Mouse (Mus musculus) neural tube, embryonic 11.5 days (tissue): ENCODE data around the gene Olfr780. TPM values are rescaled to one million over a fixed set of nuclear protein-coding genes. Genes with fewer than 3 reads are reported as not detected.
"Not testable (repeated sequence)": the region's sequence is repeated elsewhere in the genome, so short reads cannot be mapped to it uniquely, and the experiment has no call there.

ENCODE experiments used
- ATAC-seq: fragments of 200-750 bp; cut with Nextera tagmentation; 2 replicates; pipeline ENCODE4 v1.8.0; 2017; ENCODE audit warnings: moderate number of reproducible peaks, mild to moderate bottlenecking, moderate TSS enrichment, moderate library complexity; ENCODE audit not compliant: insufficient read depth, low FRiP score, low TSS enrichment
- DNase-seq: peaks from one replicate; pipeline ENCODE4 v3.0.0-alpha.2; 2015; ENCODE audit warnings: low spot score
- H3K27ac ChIP-seq: fragments of 300-500 bp; sonication (generic); 2 replicates; pipeline ENCODE4 v1.5.1; 2014; ENCODE audit warnings: low read depth, mild to moderate bottlenecking, low read length
- H3K27me3 ChIP-seq: fragments of 300-500 bp; sonication (generic); 2 replicates; pipeline ENCODE4 v1.6.1; 2014; ENCODE audit warnings: mild to moderate bottlenecking, low read length, mixed read lengths; ENCODE audit not compliant: control insufficient read depth, insufficient read depth
- H3K36me3 ChIP-seq: fragments of 300-500 bp; sonication (generic); 2 replicates; pipeline ENCODE4 v1.6.1; 2014; ENCODE audit warnings: mild to moderate bottlenecking, low read length, moderate library complexity, mixed read lengths; ENCODE audit not compliant: control insufficient read depth, insufficient read depth
- H3K4me1 ChIP-seq: fragments of 300-500 bp; sonication (generic); 2 replicates; pipeline ENCODE4 v1.6.1; 2014; ENCODE audit warnings: low read length, mixed read lengths; ENCODE audit not compliant: control insufficient read depth, insufficient read depth
- H3K4me2 ChIP-seq: fragments of 300-500 bp; sonication (generic); 2 replicates; pipeline ENCODE4 v1.6.1; 2014; ENCODE audit warnings: low read depth, mild to moderate bottlenecking, moderate library complexity
- H3K4me3 ChIP-seq: fragments of 300-500 bp; sonication (generic); 2 replicates; pipeline ENCODE4 v1.5.1; 2014; ENCODE audit warnings: low read depth, low read length
- H3K9ac ChIP-seq: fragments of 300-500 bp; sonication (generic); 2 replicates; pipeline ENCODE4 v1.6.1; 2014; ENCODE audit warnings: mild to moderate bottlenecking, low read length
- H3K9me3 ChIP-seq: fragments of 300-500 bp; sonication (generic); 2 replicates; pipeline ENCODE4 v1.6.1; 2016; ENCODE audit warnings: low read length; ENCODE audit not compliant: control insufficient read depth
- WGBS: fragments of 180-500 bp; shearing (Covaris S2); extraction: QIAGEN DNeasy Blood & Tissue Kit; methylation state at CpG from one replicate; pipeline ENCODE4 v1.1.7; 2014; 5-methylcytosine and 5-hydroxymethylcytosine counted together
- polyA plus RNA-seq: library from polyadenylated mRNA; unstranded; fragments of >200 nt; fragmentation: Nextera tagmentation; extraction: Ambion mirVana; gene quantifications from 2 replicates; pipeline ENCODE4 v1.2.1, GENCODE M21; 2014

Olfr780 gene
- not detected in 2 replicates for polyA plus RNA-seq

DNA sequence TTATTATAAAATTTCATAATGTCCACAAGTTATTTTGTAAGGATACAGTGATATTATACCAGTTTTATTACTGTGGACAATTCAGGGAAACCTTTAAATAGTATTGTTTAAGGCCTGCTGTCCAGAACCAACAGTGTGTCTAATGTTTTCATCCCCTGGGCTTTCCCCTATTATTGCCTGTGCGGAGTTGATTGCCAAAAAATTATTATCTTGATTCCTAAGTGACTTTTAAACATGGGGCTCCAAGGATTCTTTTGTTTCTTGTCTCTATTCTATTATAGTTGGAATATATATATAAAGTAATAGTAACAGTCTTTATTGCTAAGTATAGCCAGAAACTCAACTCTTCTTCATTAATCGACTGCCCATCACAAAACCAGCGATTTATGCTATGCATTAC, at the start of gene Olfr780:
Gene Olfr780, plus strand, starts transcription at position 301 of the 400 bp plus-strand sequence.
- Histone ChIP-seq H3K4me3 (no peak within 1 kb of the TSS), H3K36me3 (no peaks in the 10 kb centered on the region), H3K4me2 (no peak within 1 kb of the TSS), H3K27ac (no peak within 1 kb of the TSS), H3K4me1 (no peaks in the 10 kb centered on the region), H3K27me3 (no peaks in the 10 kb centered on the region), H3K9ac (no peak within 1 kb of the TSS), H3K9me3 (no peaks in the 10 kb centered on the region)
- ATAC-seq = no peak
- WGBS = 87% methylated on average over 3 of the region's 3 CpGs
- DNase-seq = no peak

DNA sequence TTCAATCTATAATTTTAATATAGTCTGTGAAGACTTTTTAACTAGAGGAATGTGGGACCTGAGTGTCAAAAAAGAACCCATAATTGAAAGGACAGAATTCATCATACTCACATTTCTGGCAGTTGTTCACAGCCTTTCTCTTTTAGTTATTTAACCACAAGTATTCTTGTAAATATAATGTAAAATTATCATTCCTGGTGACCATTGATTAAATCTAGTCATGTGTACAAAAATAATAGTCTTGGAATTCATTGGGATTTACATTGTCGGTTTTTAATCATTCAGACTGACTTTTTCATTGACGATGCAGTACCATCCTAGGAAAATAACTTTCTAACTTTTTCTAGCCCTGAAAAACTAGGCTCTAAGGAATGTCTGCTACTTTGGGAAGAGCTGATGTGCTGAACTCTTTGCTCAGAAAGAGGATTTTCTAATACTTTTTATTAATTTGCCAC, 46.8 kb upstream of the Olfr780 start, which contains the start of gene Olfr777:
Gene Olfr777, minus strand, starts transcription at position 405 of the 455 bp plus-strand sequence.
- H3K36me3 ChIP-seq = no peaks in the 10 kb centered on the region
- H3K9me3 ChIP-seq = no peaks in the 10 kb centered on the region
- ATAC-seq (no peak), DNase-seq (no peak)
- no peaks in the 10 kb centered on the region for H3K4me1 ChIP-seq
- H3K27ac ChIP-seq = no peak within 1 kb of the TSS
- no peak within 1 kb of the TSS for H3K9ac ChIP-seq
- no peak within 1 kb of the TSS for H3K4me3 ChIP-seq
- WGBS = 96% methylated on average over 2 of the region's 2 CpGs
- no peak within 1 kb of the TSS for H3K4me2 ChIP-seq
- no peaks in the 10 kb centered on the region for H3K27me3 ChIP-seq

GRCm38 (mm10) chr10:129312973-129313372, 4.9 kb upstream of the Olfr780 start:
- not testable (repeated sequence) for H3K9ac ChIP-seq, H3K4me1 ChIP-seq, H3K36me3 ChIP-seq, DNase-seq, H3K4me2 ChIP-seq, H3K9me3 ChIP-seq, ATAC-seq, H3K4me3 ChIP-seq, H3K27me3 ChIP-seq, H3K27ac ChIP-seq
- WGBS = 66% methylated on average over 1 of the region's 1 CpGs

GRCm38 (mm10) chr10:129313521-129313920, 4.4 kb upstream of the Olfr780 start:
- H3K4me3 ChIP-seq, ATAC-seq, H3K4me1 ChIP-seq, DNase-seq, H3K4me2 ChIP-seq, H3K36me3 ChIP-seq, H3K9ac ChIP-seq, H3K9me3 ChIP-seq, H3K27ac ChIP-seq, H3K27me3 ChIP-seq: not testable (repeated sequence)
- WGBS = no CpG with 5 or more reads among the region's 1 CpGs

DNA sequence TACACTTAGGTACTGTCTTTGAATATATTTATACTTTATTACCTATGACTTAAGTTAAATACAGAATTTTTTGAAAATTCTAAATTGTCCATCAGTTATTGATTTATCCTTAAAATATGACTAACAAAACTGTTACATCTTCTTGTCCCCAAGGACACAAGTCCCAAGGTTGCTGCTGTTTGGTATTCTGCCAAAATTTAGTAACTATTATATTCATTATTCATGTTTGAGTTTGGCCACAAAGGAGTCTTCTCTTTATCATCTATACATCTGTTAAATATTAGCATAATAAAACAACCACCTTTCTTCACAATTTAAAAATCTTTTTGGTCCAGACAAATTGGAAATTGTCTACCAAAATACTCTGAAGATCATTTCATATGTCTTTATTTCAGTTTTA, 10.6 kb downstream of the Olfr780 start, which contains the start of gene Olfr781:
Gene Olfr781, plus strand, starts transcription at position 301 of the 400 bp plus-strand sequence.
- DNase-seq = no peak
- no peaks in the 10 kb centered on the region for H3K4me1 ChIP-seq
- H3K36me3 ChIP-seq = no peaks in the 10 kb centered on the region
- no peaks in the 10 kb centered on the region for H3K9me3 ChIP-seq
- no peak within 1 kb of the TSS for H3K27ac ChIP-seq
- H3K9ac ChIP-seq = no peak within 1 kb of the TSS
- H3K4me3 ChIP-seq = no peak within 1 kb of the TSS
- no peak within 1 kb of the TSS for H3K4me2 ChIP-seq
- ATAC-seq = no peak
- H3K27me3 ChIP-seq = no peaks in the 10 kb centered on the region

DNA sequence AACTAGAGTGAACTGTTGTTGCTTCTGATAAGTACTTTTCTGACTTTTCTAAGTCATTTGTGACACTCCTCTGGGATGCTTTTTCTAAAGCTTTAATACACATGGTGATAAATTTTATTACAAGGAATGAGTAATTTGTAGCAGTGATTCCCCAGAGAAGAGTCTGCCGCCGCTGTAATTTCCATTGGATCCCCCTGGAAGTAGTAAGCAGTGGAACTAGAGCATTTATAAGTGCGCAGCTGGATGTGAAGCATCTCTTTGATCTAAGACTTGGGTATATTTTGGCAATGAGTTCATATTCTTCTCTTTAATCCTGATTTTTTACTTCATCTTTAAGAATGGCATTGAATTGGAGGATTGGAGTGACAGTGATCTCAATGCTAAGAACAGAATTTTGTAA, 30.6 kb downstream of the Olfr780 start, which contains the start of gene Olfr782:
Gene Olfr782, plus strand, starts transcription at position 301 of the 400 bp plus-strand sequence.
- no peak for ATAC-seq
- WGBS = 89% methylated on average over 3 of the region's 3 CpGs
- H3K36me3 ChIP-seq = no peaks in the 10 kb centered on the region

GRCm38 (mm10) chr10:129352475-129352874, 34.6 kb downstream of the Olfr780 start:
- not testable (repeated sequence) for H3K9me3 ChIP-seq, H3K4me2 ChIP-seq, H3K9ac ChIP-seq, H3K27ac ChIP-seq, H3K27me3 ChIP-seq, H3K36me3 ChIP-seq, H3K4me3 ChIP-seq, H3K4me1 ChIP-seq, DNase-seq, ATAC-seq
- 70% methylated on average over 2 of the region's 2 CpGs for WGBS

More for the DNA sequence above, 30.6 kb downstream of the Olfr780 start, which contains the start of gene Olfr782:
- H3K4me2 ChIP-seq = no peak within 1 kb of the TSS
- H3K27me3 ChIP-seq = no peaks in the 10 kb centered on the region
- no peaks in the 10 kb centered on the region for H3K4me1 ChIP-seq
- no peak within 1 kb of the TSS for H3K4me3 ChIP-seq
- H3K9ac ChIP-seq = no peak within 1 kb of the TSS
- no peak for DNase-seq
- no peaks in the 10 kb centered on the region for H3K9me3 ChIP-seq
- H3K27ac ChIP-seq = no peak within 1 kb of the TSS

GRCm38 (mm10) chr10:129356496-129356895, 38.6 kb downstream of the Olfr780 start:
- H3K27me3 ChIP-seq, H3K4me3 ChIP-seq: not testable (repeated sequence)
- 82% methylated on average over 4 of the region's 4 CpGs for WGBS

DNA sequence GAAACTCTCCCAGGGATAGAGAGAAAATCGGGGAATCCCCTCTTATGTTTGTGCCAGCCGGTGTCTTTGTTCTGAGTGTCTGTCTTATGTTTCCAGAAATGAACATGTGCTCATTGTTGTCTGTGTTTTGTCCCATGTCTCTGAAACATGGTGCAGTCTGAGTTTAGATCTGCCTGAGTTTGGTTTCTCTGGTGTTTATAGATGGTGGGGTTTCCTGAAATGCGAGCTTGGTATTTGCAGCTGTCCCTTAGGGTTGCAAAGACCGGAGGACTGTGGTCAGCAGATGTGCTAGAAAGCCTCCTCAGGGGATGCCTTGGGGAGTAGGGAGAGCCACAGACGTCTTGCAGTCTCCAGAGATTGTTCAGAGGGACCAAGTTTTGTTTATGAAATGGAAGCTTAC, 39.4 kb downstream of the Olfr780 start:
- no peak overlapping the region for H3K27ac ChIP-seq
- no peaks in the 10 kb centered on the region for H3K4me1 ChIP-seq
- H3K9ac ChIP-seq = no peak overlapping the region
- H3K4me2 ChIP-seq = no peak overlapping the region
- H3K27me3 ChIP-seq = no peaks in the 10 kb centered on the region
- 77% methylated on average over 5 of the region's 5 CpGs for WGBS
- H3K4me3 ChIP-seq = no peak overlapping the region
- DNase-seq = no peak
- H3K9me3 ChIP-seq = no peaks in the 10 kb centered on the region
- no peak for ATAC-seq
- H3K36me3 ChIP-seq = no peaks in the 10 kb centered on the region

More at GRCm38 (mm10) chr10:129356496-129356895, 38.6 kb downstream of the Olfr780 start:
- not testable (repeated sequence) for DNase-seq, H3K27ac ChIP-seq, H3K9ac ChIP-seq, H3K4me2 ChIP-seq, H3K4me1 ChIP-seq, H3K36me3 ChIP-seq, H3K9me3 ChIP-seq, ATAC-seq
